Mouse (Mus musculus) hindbrain, embryonic 16.5 days (tissue): Measurements from ENCODE around the gene Tekt1. TPM values are rescaled to one million over a fixed set of nuclear protein-coding genes. Genes with fewer than 3 reads are reported as not detected.

Experiments
- ATAC-seq: fragments of 200-750 bp; cut with Nextera tagmentation; 2 replicates; pipeline ENCODE4 v1.8.0; 2017; ENCODE audit warnings: moderate TSS enrichment, moderate library complexity
- H3K27ac ChIP-seq: fragments of 300-500 bp; sonication (generic); 2 replicates; pipeline ENCODE4 v1.5.1; 2014; ENCODE audit warnings: low read depth, mild to moderate bottlenecking, control low read depth, low read length, moderate library complexity
- H3K27me3 ChIP-seq: fragments of 300-500 bp; sonication (generic); replicated peaks from 2 replicates; pipeline ENCODE4 v1.6.1; 2014; ENCODE audit warnings: low read length; ENCODE audit not compliant: control insufficient read depth, insufficient read depth
- H3K36me3 ChIP-seq: fragments of 300-500 bp; sonication (generic); 2 replicates; pipeline ENCODE4 v1.6.1; 2014; ENCODE audit warnings: mild to moderate bottlenecking, low read length, moderate library complexity, mixed read lengths; ENCODE audit not compliant: control insufficient read depth, insufficient read depth
- H3K4me1 ChIP-seq: fragments of 300-500 bp; sonication (generic); 2 replicates; pipeline ENCODE4 v1.6.1; 2014; ENCODE audit warnings: low read depth, low read length; ENCODE audit not compliant: control insufficient read depth, insufficient read depth
- H3K4me2 ChIP-seq: fragments of 300-500 bp; sonication (generic); 2 replicates; pipeline ENCODE4 v1.6.1; 2014; ENCODE audit warnings: mild to moderate bottlenecking, low read length, control low read depth, moderate library complexity
- H3K4me3 ChIP-seq: fragments of 300-500 bp; sonication (generic); 2 replicates; pipeline ENCODE4 v1.5.1; 2014; ENCODE audit warnings: mild to moderate bottlenecking, low read length, control low read depth, moderate library complexity
- H3K9ac ChIP-seq: fragments of 300-500 bp; sonication (generic); 2 replicates; pipeline ENCODE4 v1.6.1; 2014; ENCODE audit warnings: low read depth, mild to moderate bottlenecking, control low read depth, low read length, moderate library complexity
- H3K9me3 ChIP-seq: fragments of 300-500 bp; sonication (generic); 2 replicates; pipeline ENCODE4 v1.6.1; 2014; ENCODE audit warnings: mild to moderate bottlenecking, low read length, moderate library complexity; ENCODE audit not compliant: control insufficient read depth
- WGBS: fragments of 180-500 bp; shearing (Covaris S2); extraction: QIAGEN DNeasy Blood & Tissue Kit; methylation state at CpG from one replicate; pipeline ENCODE4 v1.1.7; 2014; 5-methylcytosine and 5-hydroxymethylcytosine counted together
- polyA plus RNA-seq: library from polyadenylated mRNA; unstranded; fragments of >200 nt; fragmentation: Nextera tagmentation; extraction: Ambion mirVana; gene quantifications from 2 replicates; pipeline ENCODE4 v1.2.1, GENCODE M21; 2015

Tekt1 gene
- polyA plus RNA-seq, 1 experiment from 2014 or later = 9.0 TPM

DNA sequence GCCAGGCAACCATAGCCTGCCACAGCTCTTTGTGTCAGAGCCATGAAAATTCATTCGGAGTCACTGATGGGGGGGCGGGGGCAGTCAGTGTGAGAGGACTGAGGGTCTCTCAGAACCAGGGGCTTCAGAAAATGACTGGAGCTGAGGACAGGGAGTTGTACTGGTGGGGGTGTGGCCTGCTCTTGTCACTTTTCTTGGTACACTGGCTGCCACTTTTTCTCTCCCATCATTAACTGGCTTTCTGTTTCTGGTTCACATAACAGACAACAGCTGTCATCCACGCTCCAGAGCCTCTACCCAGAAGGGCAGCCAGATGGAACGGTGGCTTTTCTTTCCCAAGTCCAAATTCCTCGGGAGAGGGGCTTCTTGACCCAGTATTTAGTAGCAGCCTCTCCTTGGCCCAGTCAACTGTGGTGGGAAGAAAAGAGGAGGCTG is 23.8 kb downstream of the Tekt1 start:
- 15% methylated on average over 5 of the region's 5 CpGs for WGBS
- H3K9ac ChIP-seq = no peak overlapping the region
- no peak overlapping the region for H3K4me2 ChIP-seq
- no peaks in the 10 kb centered on the region for H3K36me3 ChIP-seq
- peak; percentile 53; the same call in 1 of the 2 replicates for ATAC-seq
- no peaks in the 10 kb centered on the region for H3K27me3 ChIP-seq
- no peaks in the 10 kb centered on the region for H3K9me3 ChIP-seq
- no peak overlapping the region for H3K27ac ChIP-seq
- H3K4me3 ChIP-seq = no peak overlapping the region
- peaks cover 8% of the 10 kb centered on the region for H3K4me1 ChIP-seq

DNA sequence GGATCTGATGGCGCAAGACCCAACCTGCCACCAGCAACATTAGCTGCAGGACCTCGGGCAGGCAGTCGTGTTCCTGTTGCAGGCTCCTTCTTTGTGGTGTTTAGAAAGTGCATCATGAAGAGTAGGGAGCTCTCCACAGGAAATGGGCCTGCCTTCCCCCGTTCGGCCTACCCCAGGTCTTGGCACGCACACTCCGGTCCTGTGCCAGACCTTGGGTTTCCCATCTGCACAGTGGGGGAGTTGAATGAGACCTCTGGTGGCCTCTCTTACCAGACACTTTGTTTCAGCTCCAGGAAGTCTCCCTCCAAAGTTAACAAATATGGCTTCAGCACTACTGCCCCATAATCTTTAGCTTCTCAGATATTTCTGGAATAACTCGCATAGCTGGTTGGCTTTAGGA is 25.5 kb downstream of the Tekt1 start:
- H3K4me1 ChIP-seq = peaks cover 8% of the 10 kb centered on the region
- H3K27me3 ChIP-seq = no peaks in the 10 kb centered on the region
- no peaks in the 10 kb centered on the region for H3K36me3 ChIP-seq
- H3K4me2 ChIP-seq = no peak overlapping the region
- H3K27ac ChIP-seq = no peak overlapping the region
- 78% methylated on average over 8 of the region's 8 CpGs for WGBS
- no peaks in the 10 kb centered on the region for H3K9me3 ChIP-seq
- H3K9ac ChIP-seq = no peak overlapping the region
- H3K4me3 ChIP-seq = no peak overlapping the region
- ATAC-seq = no peak

GRCm38 (mm10) chr11:72334653-72335052 is 27.6 kb downstream of the Tekt1 start:
- Histone ChIP-seq H3K4me2 (no peak overlapping the region), H3K9me3 (no peaks in the 10 kb centered on the region), H3K4me1 (peaks cover 8% of the 10 kb centered on the region), H3K27me3 (no peaks in the 10 kb centered on the region), H3K9ac (no peak overlapping the region), H3K36me3 (no peaks in the 10 kb centered on the region), H3K4me3 (no peak overlapping the region), H3K27ac (no peak overlapping the region)
- WGBS = 74% methylated on average over 4 of the region's 4 CpGs
- ATAC-seq = no peak

- H3K4me2 ChIP-seq = no peak overlapping the region
- ATAC-seq = no peak
- no peak overlapping the region for H3K9ac ChIP-seq
- H3K27ac ChIP-seq = no peak overlapping the region
- no peaks in the 10 kb centered on the region for H3K36me3 ChIP-seq
- H3K27me3 ChIP-seq = no peaks in the 10 kb centered on the region
- no peak overlapping the region for H3K4me3 ChIP-seq
- H3K4me1 ChIP-seq = no peaks in the 10 kb centered on the region
- WGBS = 71% methylated on average over 9 of the region's 9 CpGs
- H3K9me3 ChIP-seq = no peaks in the 10 kb centered on the region
Observed at GRCm38 (mm10) chr11:72332951-72333667, 29.1 kb downstream of the Tekt1 start.

DNA sequence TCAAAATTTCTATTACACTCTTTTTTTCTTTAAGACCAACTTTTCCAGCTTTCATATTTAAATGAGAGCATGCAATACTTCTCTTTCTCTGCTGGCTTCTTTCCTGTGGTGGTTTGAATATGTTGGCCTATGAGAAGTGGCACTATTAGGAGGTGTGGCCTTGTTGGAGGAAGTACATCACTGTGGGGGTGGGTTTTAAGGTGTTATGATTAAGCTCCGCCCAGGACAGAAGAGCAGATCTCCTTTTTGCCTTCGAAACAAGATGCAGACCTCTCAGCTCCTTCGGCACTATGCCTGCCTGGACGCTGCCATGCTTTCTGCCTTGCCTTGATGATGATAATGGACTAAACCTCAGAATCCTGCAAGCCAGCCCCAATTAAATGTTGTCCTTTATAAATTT is 36.5 kb downstream of the Tekt1 start:
- no peaks in the 10 kb centered on the region for H3K27me3 ChIP-seq
- H3K27ac ChIP-seq = no peak overlapping the region
- H3K36me3 ChIP-seq = no peaks in the 10 kb centered on the region
- ATAC-seq = no peak
- 90% methylated on average over 4 of the region's 4 CpGs for WGBS
- H3K9ac ChIP-seq = no peak overlapping the region
- no peaks in the 10 kb centered on the region for H3K9me3 ChIP-seq
- no peak overlapping the region for H3K4me3 ChIP-seq
- no peak overlapping the region for H3K4me2 ChIP-seq
- H3K4me1 ChIP-seq = no peaks in the 10 kb centered on the region

GRCm38 (mm10) chr11:72324431-72324830 is 37.8 kb downstream of the Tekt1 start:
- ATAC-seq = no peak
- no peaks in the 10 kb centered on the region for H3K4me1 ChIP-seq
- H3K36me3 ChIP-seq = no peaks in the 10 kb centered on the region
- no peak overlapping the region for H3K27ac ChIP-seq
- no peaks in the 10 kb centered on the region for H3K9me3 ChIP-seq
- H3K9ac ChIP-seq = no peak overlapping the region
- no peak overlapping the region for H3K4me3 ChIP-seq
- H3K4me2 ChIP-seq = no peak overlapping the region
- no peaks in the 10 kb centered on the region for H3K27me3 ChIP-seq
- 63% methylated on average over 3 of the region's 3 CpGs for WGBS

GRCm38 (mm10) chr11:72318026-72318425 is 44.2 kb downstream of the Tekt1 start:
- Histone ChIP-seq H3K27ac (no peak overlapping the region), H3K4me2 (no peak overlapping the region), H3K4me3 (no peak overlapping the region), H3K4me1 (no peaks in the 10 kb centered on the region), H3K9me3 (no peaks in the 10 kb centered on the region), H3K27me3 (peaks cover 5% of the 10 kb centered on the region; the same call in 1 of the 2 replicates), H3K9ac (no peak overlapping the region), H3K36me3 (no peaks in the 10 kb centered on the region)
- no peak for ATAC-seq
- WGBS = 86% methylated on average over 5 of the region's 5 CpGs

DNA sequence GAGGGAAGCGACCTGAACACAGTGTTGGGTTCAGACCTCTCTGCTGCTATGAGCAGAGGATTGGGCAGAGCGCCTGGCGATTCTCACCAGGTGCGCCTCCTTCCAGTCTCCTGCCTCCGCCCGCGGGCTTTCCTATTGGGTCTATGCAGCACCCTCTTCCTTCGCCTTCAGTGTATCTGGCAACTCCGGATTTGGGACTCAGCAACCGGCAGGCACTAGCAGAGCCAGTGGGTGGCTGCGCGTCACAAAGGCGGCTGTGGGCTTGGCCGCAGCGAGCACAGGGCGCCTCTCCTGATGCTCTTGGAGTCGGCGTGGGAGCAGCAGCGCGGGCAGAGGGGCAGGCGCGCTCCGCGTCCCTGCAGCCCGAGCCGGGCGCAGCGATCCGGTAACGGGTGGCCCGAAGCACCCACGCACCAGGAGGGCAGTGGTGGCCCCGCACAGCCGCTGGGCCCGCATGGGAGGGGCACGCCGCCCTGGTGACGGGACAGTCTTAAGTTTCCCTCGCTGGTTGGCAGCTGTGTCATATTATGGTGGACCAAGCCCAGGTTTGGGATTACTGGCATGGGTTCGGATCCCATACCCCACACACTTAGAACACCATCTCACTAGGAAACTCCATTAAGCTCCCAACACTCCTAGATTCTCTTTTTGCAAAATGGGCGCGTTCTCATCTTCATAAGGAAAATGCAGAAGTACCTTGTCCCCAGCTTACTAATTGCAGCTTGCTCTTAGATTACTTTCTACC is 47.9 kb downstream of the Tekt1 start, which contains the start of gene Fbxo39:
TSS of gene Fbxo39 (plus strand) at position 294 of the 745 bp plus-strand sequence.
- peaks cover 5% of the 10 kb centered on the region; the same call in 1 of the 2 replicates for H3K27me3 ChIP-seq
- no peaks in the 10 kb centered on the region for H3K36me3 ChIP-seq
- peak within 1 kb of the TSS; percentile 43 for H3K4me3 ChIP-seq
- no peaks in the 10 kb centered on the region for H3K9me3 ChIP-seq
- no peaks in the 10 kb centered on the region for H3K4me1 ChIP-seq
- ATAC-seq = no peak
- no peak within 1 kb of the TSS for H3K27ac ChIP-seq
- H3K9ac ChIP-seq = peak within 1 kb of the TSS; percentile 51
- WGBS = 16% methylated on average over 32 of the region's 42 CpGs
- H3K4me2 ChIP-seq = peak within 1 kb of the TSS; percentile 68

DNA sequence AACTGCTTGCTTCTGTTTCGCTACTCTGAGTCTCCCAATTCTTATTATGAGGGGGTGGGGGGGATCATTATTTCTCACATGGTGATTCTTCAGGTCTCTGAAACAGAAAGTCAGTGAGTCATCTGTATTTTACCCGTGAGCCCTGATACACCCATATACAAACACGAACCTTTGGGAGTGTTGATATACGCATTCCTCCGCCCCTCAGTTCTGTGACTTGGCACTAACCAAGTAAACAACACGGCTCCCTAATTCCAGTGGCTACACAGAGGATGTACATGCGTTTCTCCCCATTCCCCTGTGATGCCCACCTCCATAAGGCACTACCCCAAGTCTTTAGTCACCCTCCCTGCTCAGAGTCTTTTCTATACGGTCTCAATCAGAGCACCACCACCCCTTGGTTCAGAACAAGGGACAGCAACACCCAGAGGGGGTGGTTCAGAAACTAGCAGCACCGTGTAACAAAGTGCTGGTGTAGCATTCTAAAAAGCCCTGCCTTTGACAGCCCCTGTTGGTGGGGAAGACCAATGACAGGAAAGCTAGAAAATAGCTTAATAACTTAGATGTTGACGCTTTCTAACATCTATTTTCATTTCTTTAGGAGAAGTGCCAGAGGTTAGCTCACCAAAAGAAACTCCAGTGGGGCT is 50.8 kb downstream of the Tekt1 start:
- no peak overlapping the region for H3K4me2 ChIP-seq
- 84% methylated on average over 10 of the region's 10 CpGs for WGBS
- no peak overlapping the region for H3K4me3 ChIP-seq
- H3K27me3 ChIP-seq = peaks cover 5% of the 10 kb centered on the region; the same call in 1 of the 2 replicates
- no peaks in the 10 kb centered on the region for H3K4me1 ChIP-seq
- no peaks in the 10 kb centered on the region for H3K9me3 ChIP-seq
- no peak overlapping the region for H3K27ac ChIP-seq
- no peak for ATAC-seq
- H3K9ac ChIP-seq = no peak overlapping the region
- H3K36me3 ChIP-seq = no peaks in the 10 kb centered on the region
